Mouse (Mus musculus) yolk sac, embryonic 10.5 days (tissue): ENCODE measurements around the gene Rab37.
A peak's percentile ranks its signal among the peaks of the same experiment; 100 is the strongest.

ENCODE experiments used
- DNase-seq: peaks from one replicate; pipeline ENCODE4 v3.0.0-alpha.2; 2017; ENCODE audit warnings: low spot score

Rab37 gene

GRCm38 (mm10) chr11:115091362-115091901, at the start of gene Rab37:
Gene Rab37 (plus strand): TSS chr11:115091431.
- peak; percentile 73 for DNase-seq

GRCm38 (mm10) chr11:115048259-115048658, 43.0 kb upstream of the Rab37 start, which contains the start of gene Cd300ld3:
Gene Cd300ld3 (minus strand): TSS chr11:115048409.
- no peak for DNase-seq

- DNase-seq, result no peak
Observed at GRCm38 (mm10) chr11:115049282-115049895, 41.8 kb upstream of the Rab37 start.

GRCm38 (mm10) chr11:115052206-115052605, 39.0 kb upstream of the Rab37 start:
- peak; percentile 53 for DNase-seq

- DNase-seq, result no peak
Observed at GRCm38 (mm10) chr11:115052991-115053390, 38.2 kb upstream of the Rab37 start.

GRCm38 (mm10) chr11:115054537-115054936, 36.7 kb upstream of the Rab37 start:
- no peak for DNase-seq

GRCm38 (mm10) chr11:115058701-115059100, 32.5 kb upstream of the Rab37 start:
- DNase-seq, result no peak

- DNase-seq, result no peak
Observed at GRCm38 (mm10) chr11:115059797-115060196, 31.4 kb upstream of the Rab37 start.

- no peak for DNase-seq
Observed at GRCm38 (mm10) chr11:115062077-115062476, 29.2 kb upstream of the Rab37 start, which contains the start of gene Cd300e. Gene Cd300e (minus strand): TSS chr11:115062177.

GRCm38 (mm10) chr11:115066768-115067167, 24.5 kb upstream of the Rab37 start:
- no peak for DNase-seq

GRCm38 (mm10) chr11:115071015-115071551, 20.1 kb upstream of the Rab37 start:
- peak; percentile 54 for DNase-seq

- peak; percentile 27 for DNase-seq
Observed at GRCm38 (mm10) chr11:115071631-115072294, 19.5 kb upstream of the Rab37 start.

GRCm38 (mm10) chr11:115073002-115073401, 18.2 kb upstream of the Rab37 start:
- no peak for DNase-seq

GRCm38 (mm10) chr11:115075407-115075806, 15.8 kb upstream of the Rab37 start:
- peak; percentile 35 for DNase-seq

- peak; percentile 75 for DNase-seq
Observed at GRCm38 (mm10) chr11:115075859-115076258, 15.4 kb upstream of the Rab37 start.

- DNase-seq, result no peak
Observed at GRCm38 (mm10) chr11:115077436-115077835, 13.8 kb upstream of the Rab37 start.

- DNase-seq, result no peak
Observed at GRCm38 (mm10) chr11:115078680-115079079, 12.6 kb upstream of the Rab37 start.

- peak; percentile 36 for DNase-seq
Observed at GRCm38 (mm10) chr11:115080886-115081285, 10.3 kb upstream of the Rab37 start.

GRCm38 (mm10) chr11:115081373-115081772, 9.9 kb upstream of the Rab37 start:
- DNase-seq, result no peak

- no peak for DNase-seq
Observed at GRCm38 (mm10) chr11:115082196-115082595, 9.0 kb upstream of the Rab37 start.

GRCm38 (mm10) chr11:115083376-115084139, 7.7 kb upstream of the Rab37 start:
- DNase-seq, result no peak

- DNase-seq, result no peak
Observed at GRCm38 (mm10) chr11:115084595-115084994, 6.6 kb upstream of the Rab37 start.
